Comparison of ENCODE assay signal across 7 mouse cellular contexts in genomic region chr3:27317288-27318024, GRCm38 (mm10). TPM values are rescaled to one million over a fixed set of nuclear protein-coding genes. Genes with fewer than 3 reads are reported as not detected.
DNase-seq lines count a peak whose midpoint lies in the region; ATAC-seq and TF ChIP-seq lines count a peak whose summit lies in the region.

No protein-coding gene starts in this region.

- H3K27ac ChIP-seq in left cerebral cortex, adult 2 months = peak overlapping the region; percentile 36; the same call in 1 of the 2 replicates
- peak overlapping the region; percentile 55 for H3K27ac ChIP-seq in bone marrow, adult 2 months (ENCODE audit: control insufficient read depth, insufficient read depth, low read depth, low read length, poor library complexity)
- no peak overlapping the region for H3K27ac ChIP-seq in embryonic facial prominence, embryonic 15.5 days (replicated peaks)
- no peak overlapping the region for H3K27ac ChIP-seq in hindbrain, embryonic 14.5 days

- no peaks in the 10 kb centered on the region for H3K27me3 ChIP-seq in embryonic facial prominence, embryonic 15.5 days
- H3K27me3 ChIP-seq in hindbrain, embryonic 14.5 days (ENCODE audit: control insufficient read depth, insufficient read depth, low read length) = no peaks in the 10 kb centered on the region

- no peak for DNase-seq in left cerebral cortex, adult 2 months (ENCODE audit: extremely low spot score in 1 of 2, low spot score in 2 of 2)
- no peak for DNase-seq in left cerebral cortex, postnatal 36 days (ENCODE audit: low spot score in 2 of 2)
- peak; percentile 26 for DNase-seq in lung, postnatal 36 days
- no peak for DNase-seq in neural tube, embryonic 10.5 days (ENCODE audit: extremely low spot score, low spot score)
- DNase-seq in hindbrain, embryonic 14.5 days (ENCODE audit: low spot score) = no peak

- ATAC-seq in embryonic facial prominence, embryonic 15.5 days (ENCODE audit: insufficient number of reproducible peaks, low FRiP score, low TSS enrichment, low read depth) = no peak
- no peak for ATAC-seq in hindbrain, embryonic 14.5 days (ENCODE audit: low FRiP score)

- no peak for TF ChIP-seq POLR2A in bone marrow, adult 2 months (IDR thresholded peaks at IDR 0.05; ENCODE audit: borderline replicate concordance, control insufficient read depth, low read depth, low read length)

- H3K9ac ChIP-seq in embryonic facial prominence, embryonic 15.5 days = no peak overlapping the region
- H3K9ac ChIP-seq in hindbrain, embryonic 14.5 days = no peak overlapping the region

- intact Hi-C loops in left cerebral cortex, adult 2 months (cut with DNase I) = no loop called here
- intact Hi-C loops in left cerebral cortex, postnatal 36 days (cut with DNase I) = no loop called here

- peak overlapping the region; percentile 11 for H3K4me3 ChIP-seq in left cerebral cortex, adult 2 months
- peak overlapping the region; percentile 64 for H3K4me3 ChIP-seq in bone marrow, adult 2 months (replicated peaks; ENCODE audit: control insufficient read depth, low read depth, low read length)
- peak overlapping the region; percentile 13 for H3K4me3 ChIP-seq in embryonic facial prominence, embryonic 15.5 days (replicated peaks)
- no peak overlapping the region for H3K4me3 ChIP-seq in hindbrain, embryonic 14.5 days (replicated peaks; ENCODE audit: low read length)

- H3K36me3 ChIP-seq in embryonic facial prominence, embryonic 15.5 days = no peaks in the 10 kb centered on the region
- no peaks in the 10 kb centered on the region for H3K36me3 ChIP-seq in hindbrain, embryonic 14.5 days (replicated peaks; ENCODE audit: control insufficient read depth, insufficient read depth)

- H3K9me3 ChIP-seq in embryonic facial prominence, embryonic 15.5 days (replicated peaks) = no peaks in the 10 kb centered on the region
- H3K9me3 ChIP-seq in hindbrain, embryonic 14.5 days (ENCODE audit: control insufficient read depth, low read length) = no peaks in the 10 kb centered on the region

- 1% methylated on average over 4 of the region's 4 CpGs for WGBS in bone marrow, adult 2 months
- 44% methylated on average over 4 of the region's 4 CpGs for WGBS in embryonic facial prominence, embryonic 15.5 days
- 69% methylated on average over 4 of the region's 4 CpGs for WGBS in hindbrain, embryonic 14.5 days

- no peaks in the 10 kb centered on the region; the same call in 1 of the 2 replicates for H3K4me1 ChIP-seq in bone marrow, adult 2 months (ENCODE audit: control insufficient read depth, insufficient read depth, low read length)
- H3K4me1 ChIP-seq in embryonic facial prominence, embryonic 15.5 days = no peaks in the 10 kb centered on the region
- H3K4me1 ChIP-seq in hindbrain, embryonic 14.5 days (replicated peaks; ENCODE audit: control insufficient read depth, insufficient read depth, low read length) = no peaks in the 10 kb centered on the region

- H3K4me2 ChIP-seq in embryonic facial prominence, embryonic 15.5 days (replicated peaks) = no peak overlapping the region
- no peak overlapping the region for H3K4me2 ChIP-seq in hindbrain, embryonic 14.5 days (replicated peaks)

- no peak for TF ChIP-seq CTCF in left cerebral cortex, adult 2 months (IDR thresholded peaks at IDR 0.05)
- TF ChIP-seq CTCF in bone marrow, adult 2 months (IDR thresholded peaks at IDR 0.05; ENCODE audit: control insufficient read depth, insufficient read depth, low read length) = no peak

RNA-seq across cellular contexts. Expression of gene Tnfsf10, which starts 0.6 kb away (rescaled TPM):
- total RNA-seq in left cerebral cortex, adult 2 months (2021) = 1 to 10 TPM; 1.3 to 2.4 TPM
- total RNA-seq in left cerebral cortex, postnatal 36 days (2021) = 1 to 10 TPM; 1.1 to 1.5 TPM
- 1.0 and 1.1 TPM in 2 replicates for polyA plus RNA-seq in bone marrow, adult 2 months (2011; ENCODE audit: insufficient read depth, insufficient read length, low replicate concordance, missing spikeins)
- 0.23 and 0.28 TPM in 2 replicates for polyA plus RNA-seq in embryonic facial prominence, embryonic 15.5 days (2015; fragmentation: Nextera tagmentation; extraction: Ambion mirVana)
- polyA plus RNA-seq in hindbrain, embryonic 14.5 days (2014; fragmentation: Nextera tagmentation; extraction: Ambion mirVana) = 0.08 and 0.14 TPM in 2 replicates

RNA-seq across cellular contexts. Expression of gene Ghsr, which starts 53.7 kb away (rescaled TPM):
- under 1 TPM in 1 of 2 experiments, not detected in 1; 0.18 TPM for total RNA-seq in left cerebral cortex, adult 2 months (2021)
- total RNA-seq in left cerebral cortex, postnatal 36 days (2021) = under 1 TPM in 1 of 2 experiments, not detected in 1; 0.14 TPM
- not detected in 2 replicates for polyA plus RNA-seq in bone marrow, adult 2 months (2011; ENCODE audit: insufficient read depth, insufficient read length, low replicate concordance, missing spikeins)
- polyA plus RNA-seq in embryonic facial prominence, embryonic 15.5 days (2015; fragmentation: Nextera tagmentation; extraction: Ambion mirVana) = not detected in 2 replicates
- 0.46 and 0.73 TPM in 2 replicates for polyA plus RNA-seq in hindbrain, embryonic 14.5 days (2014; fragmentation: Nextera tagmentation; extraction: Ambion mirVana)

Comparison
In these comparisons a context has a peak if more than half of its experiments do, and no peak if none do; other contexts are left out.
1. H3K27ac ChIP-seq: peak in left cerebral cortex, adult 2 months (single experiment) and bone marrow, adult 2 months (single experiment); none in embryonic facial prominence, embryonic 15.5 days (single experiment) and hindbrain, embryonic 14.5 days (single experiment).